Mouse (Mus musculus) kidney, adult 2 months (tissue): ENCODE results near the gene Gulp1. TPM values are rescaled to one million over a fixed set of nuclear protein-coding genes. Genes with fewer than 3 reads are reported as not detected.

Source experiments
- DNase-seq: peaks from one replicate; pipeline ENCODE4 v3.0.0; 2021
- H3K27ac ChIP-seq: fragments of 200-500 bp; 2 replicates; pipeline ENCODE4 v1.5.1; 2012; ENCODE audit warnings: low read depth, low read length, control low read depth, inconsistent platforms; ENCODE audit not compliant: insufficient read depth
- H3K27me3 ChIP-seq: fragments of 200-500 bp; replicated peaks from 2 replicates; pipeline ENCODE4 v1.6.1; 2012; ENCODE audit warnings: mild to moderate bottlenecking, moderate library complexity, low read length, inconsistent platforms; ENCODE audit not compliant: control insufficient read depth, insufficient read depth
- H3K36me3 ChIP-seq: fragments of 200-500 bp; 2 replicates; pipeline ENCODE4 v1.6.1; 2012; ENCODE audit warnings: mild to moderate bottlenecking, moderate library complexity, low read length, inconsistent platforms; ENCODE audit not compliant: control insufficient read depth, insufficient read depth
- H3K4me1 ChIP-seq: fragments of 200-500 bp; 2 replicates; pipeline ENCODE4 v1.6.1; 2011; ENCODE audit warnings: low read length; ENCODE audit not compliant: control insufficient read depth, insufficient read depth
- H3K4me3 ChIP-seq: fragments of 200-500 bp; 2 replicates; pipeline ENCODE4 v1.5.1; 2011; ENCODE audit warnings: mild to moderate bottlenecking, low read depth, low read length, control low read depth; ENCODE audit not compliant: insufficient read depth
- CTCF ChIP-seq: fragments of 200-500 bp; conservative IDR thresholded peaks from 2 replicates; pipeline ENCODE4 v1.5.1; 2011; ENCODE audit warnings: low read depth, mild to moderate bottlenecking, control low read depth, low read length, moderate library complexity, mixed read lengths; ENCODE audit not compliant: insufficient read depth, insufficient read length
- POLR2A ChIP-seq: fragments of 200-500 bp; IDR thresholded peaks from one replicate; pipeline ENCODE4 v1.6.1; 2011; ENCODE audit warnings: low read depth, low read length, control low read depth
- WGBS: fragments of 180-500 bp; shearing (Covaris S2); methylation state at CpG from one replicate; pipeline ENCODE4 v1.1.7; 2018; 5-methylcytosine and 5-hydroxymethylcytosine counted together
- polyA plus RNA-seq: library from polyadenylated mRNA; depleted of rRNA; stranded (reverse); fragments of >200 nt; gene quantifications from 2 replicates; pipeline ENCODE4 v1.2.3, GENCODE M21; 2012

Gene Gulp1
- polyA plus RNA-seq, 1 experiment, result 3.3 TPM

GRCm38 (mm10) chr1:44806368-44806767, 255.1 kb downstream of the Gulp1 start:
- no peak overlapping the region for H3K4me3 ChIP-seq
- DNase-seq, result no peak
- no peak overlapping the region for H3K27ac ChIP-seq
- H3K27me3 ChIP-seq, result no peaks in the 10 kb centered on the region
- no peaks in the 10 kb centered on the region for H3K4me1 ChIP-seq
- TF ChIP-seq CTCF (no peak), POLR2A (no peak)
- no peaks in the 10 kb centered on the region for H3K36me3 ChIP-seq

GRCm38 (mm10) chr1:44810336-44810735, 259.0 kb downstream of the Gulp1 start:
- 76% methylated on average over 2 of the region's 2 CpGs for WGBS
- TF ChIP-seq POLR2A (no peak), CTCF (no peak)

GRCm38 (mm10) chr1:44833934-44834333, 282.6 kb downstream of the Gulp1 start:
- TF ChIP-seq CTCF, result no peak
- TF ChIP-seq POLR2A, result no peak
- no peaks in the 10 kb centered on the region for H3K36me3 ChIP-seq
- H3K27ac ChIP-seq, result no peak overlapping the region
- 51% methylated on average over 4 of the region's 4 CpGs for WGBS
- H3K27me3 ChIP-seq, result no peaks in the 10 kb centered on the region
- no peak for DNase-seq
- no peak overlapping the region for H3K4me3 ChIP-seq
- H3K4me1 ChIP-seq, result no peaks in the 10 kb centered on the region

More at GRCm38 (mm10) chr1:44810336-44810735, 259.0 kb downstream of the Gulp1 start:
- H3K36me3 ChIP-seq, result no peaks in the 10 kb centered on the region
- H3K27me3 ChIP-seq, result no peaks in the 10 kb centered on the region
- no peak overlapping the region for H3K4me3 ChIP-seq
- no peak overlapping the region for H3K27ac ChIP-seq
- no peak for DNase-seq
- no peaks in the 10 kb centered on the region for H3K4me1 ChIP-seq
